Mouse (Mus musculus) mouse embryonic stem cell (cell line): Measurements from ENCODE around the gene Lurap1.

ENCODE experiments used
- in situ Hi-C, 2 experiments: fragments of 300-500 bp; cut with MboI; formaldehyde crosslinking; loops; 1 replicate in 1 of 2; 3 replicates in 1 of 2; pipeline ENCODE4 v1.14.3; 2019 to 2020; ENCODE audit warnings: low sequenced_read_pairs in 2 of 2, low pct_unique_long_range_greater_than_20kb in 1 of 2, mixed read lengths in 1 of 2; ENCODE audit not compliant: unreplicated experiment in 1 of 2

Gene Lurap1

DNA sequence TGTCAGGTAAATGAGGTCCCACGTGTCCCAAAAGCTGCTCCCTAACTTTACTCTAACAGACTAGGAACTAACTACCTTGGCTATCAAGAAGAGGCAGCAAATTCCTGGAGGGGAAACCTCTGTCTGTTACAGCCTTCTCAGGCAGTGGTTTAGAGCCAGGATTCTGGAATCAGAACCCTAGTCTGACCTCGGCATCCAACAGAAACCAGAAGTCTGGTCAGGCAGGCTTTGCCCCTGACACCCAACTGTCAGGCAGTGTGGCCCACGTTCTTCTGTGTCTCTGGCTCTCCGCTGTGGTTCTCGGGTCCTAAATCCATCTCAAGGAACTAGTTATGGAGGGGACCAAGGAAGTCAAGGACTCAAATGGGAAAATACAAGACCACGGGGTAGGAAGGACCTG is at the start of gene Lurap1:
Gene Lurap1, minus strand, starts transcription at position 101 of the 400 bp plus-strand sequence.
- in situ Hi-C loops: no loop called here

DNA sequence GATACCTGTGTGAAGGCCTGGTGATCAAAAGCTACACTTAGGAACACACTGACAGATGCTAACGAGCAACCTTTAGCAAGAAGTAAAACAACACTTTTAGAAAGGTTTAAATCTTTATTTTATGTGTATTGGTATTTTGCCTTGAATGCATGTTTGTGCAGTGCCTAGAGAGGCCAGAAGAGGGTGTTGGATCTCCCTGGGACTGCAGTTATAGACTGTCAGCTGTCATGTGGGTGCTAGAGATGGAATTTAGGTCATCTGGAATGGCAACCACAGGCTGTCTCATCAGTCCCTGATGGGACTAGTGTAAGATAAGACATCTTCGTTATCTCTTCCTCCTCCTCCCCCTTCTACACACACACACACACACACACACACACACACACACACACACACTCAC is 47.3 kb upstream of the Lurap1 start:
- in situ Hi-C loops: no loop called here

- in situ Hi-C loops: no loop called here
These were observed 42.6 kb upstream of the Lurap1 start for GRCm38 (mm10) chr4:116193583-116194383.

DNA sequence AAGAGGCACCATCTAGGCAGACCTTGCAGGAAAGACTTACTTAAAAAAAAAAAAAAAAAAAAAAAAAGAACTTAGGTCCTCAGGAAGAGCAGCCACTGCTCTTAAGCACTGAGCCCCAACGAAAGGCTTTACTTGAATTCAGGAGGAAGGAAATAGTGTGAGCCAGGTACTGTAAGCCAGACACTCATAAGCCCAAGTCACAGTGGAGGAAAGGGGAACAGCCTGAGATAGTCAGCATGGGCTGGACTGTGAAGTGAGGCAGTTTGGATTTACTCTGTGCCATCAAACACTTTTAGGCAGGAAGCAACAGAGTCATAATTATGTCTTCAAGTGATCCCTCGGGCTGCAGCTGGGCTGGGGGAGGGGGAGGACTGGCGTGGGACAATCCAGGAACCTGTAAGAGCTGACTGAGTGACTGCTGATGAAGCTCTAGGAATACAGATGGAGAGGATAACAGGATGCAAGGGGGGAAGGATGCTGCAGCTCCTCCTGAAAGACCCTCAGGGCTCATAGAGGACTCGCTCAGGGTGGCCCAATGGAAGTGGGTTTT is 41.2 kb upstream of the Lurap1 start:
- in situ Hi-C loops: no loop called here

GRCm38 (mm10) chr4:116185083-116185482 is 33.9 kb upstream of the Lurap1 start:
- in situ Hi-C loops: no loop called here

- in situ Hi-C loops: no loop called here
These were observed 31.6 kb upstream of the Lurap1 start for GRCm38 (mm10) chr4:116182745-116183144.

DNA sequence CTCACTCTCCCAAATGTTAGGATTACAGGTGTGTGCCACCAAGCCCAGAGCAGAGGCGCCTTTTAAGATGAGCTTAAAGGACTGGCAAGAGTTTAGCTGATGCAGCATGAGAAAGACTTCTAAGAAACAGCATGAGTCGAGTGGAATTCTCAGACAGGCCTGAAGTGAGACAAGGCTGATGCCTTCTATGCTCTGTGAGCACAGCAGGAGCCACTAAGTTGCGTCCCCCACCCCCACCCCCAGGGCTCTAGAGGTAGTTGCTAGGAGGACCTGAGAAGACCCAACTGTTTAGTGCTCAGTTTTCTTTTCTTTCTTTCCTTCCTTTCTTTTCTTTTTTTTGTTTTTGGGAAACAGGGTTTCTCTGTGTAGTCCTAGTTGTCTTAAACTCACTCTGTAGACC is 30.9 kb upstream of the Lurap1 start:
- in situ Hi-C loops: no loop called here

DNA sequence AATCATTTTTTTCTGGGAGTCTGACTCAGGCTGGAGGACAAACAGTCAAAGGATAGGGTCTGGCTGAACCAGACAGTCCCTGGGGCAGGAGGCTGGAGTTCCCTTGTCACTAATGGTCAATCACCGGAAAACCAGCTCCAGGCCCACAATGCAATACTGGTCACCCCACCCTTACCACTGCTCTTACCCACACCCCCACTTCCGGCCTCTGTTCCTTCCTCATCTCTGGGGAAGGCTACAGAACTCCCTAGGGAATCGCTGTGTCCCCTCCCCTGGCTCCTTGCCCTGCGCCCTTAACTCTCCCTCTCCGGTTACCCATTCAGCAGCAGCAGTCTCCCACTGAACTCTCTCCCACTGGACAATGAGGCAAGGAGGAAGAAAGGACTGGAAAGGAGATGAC is 26.0 kb upstream of the Lurap1 start:
- in situ Hi-C loops: no loop called here

DNA sequence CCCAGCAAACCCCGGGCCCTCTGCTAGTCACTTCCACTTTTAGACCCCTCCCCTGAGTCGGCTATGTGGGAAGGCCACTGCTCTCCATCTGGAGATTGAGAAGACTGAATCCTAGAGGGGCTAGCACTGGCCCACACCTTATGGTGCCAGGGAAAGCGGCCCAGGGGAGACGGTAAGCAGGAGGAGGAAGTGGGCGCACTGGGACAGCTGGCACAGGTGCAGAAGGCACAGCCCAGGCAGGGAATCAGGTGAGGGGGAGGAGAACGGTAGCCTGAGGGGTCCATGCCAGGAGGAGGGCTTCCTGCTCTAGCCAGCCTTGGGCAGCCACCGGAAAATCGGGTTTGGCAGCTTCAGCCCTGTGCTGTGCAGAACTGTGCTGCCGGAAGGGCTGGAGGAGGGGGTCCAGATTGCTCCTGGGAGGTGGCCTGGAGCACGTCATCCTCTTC is 25.4 kb upstream of the Lurap1 start:
- in situ Hi-C loops: no loop called here

DNA sequence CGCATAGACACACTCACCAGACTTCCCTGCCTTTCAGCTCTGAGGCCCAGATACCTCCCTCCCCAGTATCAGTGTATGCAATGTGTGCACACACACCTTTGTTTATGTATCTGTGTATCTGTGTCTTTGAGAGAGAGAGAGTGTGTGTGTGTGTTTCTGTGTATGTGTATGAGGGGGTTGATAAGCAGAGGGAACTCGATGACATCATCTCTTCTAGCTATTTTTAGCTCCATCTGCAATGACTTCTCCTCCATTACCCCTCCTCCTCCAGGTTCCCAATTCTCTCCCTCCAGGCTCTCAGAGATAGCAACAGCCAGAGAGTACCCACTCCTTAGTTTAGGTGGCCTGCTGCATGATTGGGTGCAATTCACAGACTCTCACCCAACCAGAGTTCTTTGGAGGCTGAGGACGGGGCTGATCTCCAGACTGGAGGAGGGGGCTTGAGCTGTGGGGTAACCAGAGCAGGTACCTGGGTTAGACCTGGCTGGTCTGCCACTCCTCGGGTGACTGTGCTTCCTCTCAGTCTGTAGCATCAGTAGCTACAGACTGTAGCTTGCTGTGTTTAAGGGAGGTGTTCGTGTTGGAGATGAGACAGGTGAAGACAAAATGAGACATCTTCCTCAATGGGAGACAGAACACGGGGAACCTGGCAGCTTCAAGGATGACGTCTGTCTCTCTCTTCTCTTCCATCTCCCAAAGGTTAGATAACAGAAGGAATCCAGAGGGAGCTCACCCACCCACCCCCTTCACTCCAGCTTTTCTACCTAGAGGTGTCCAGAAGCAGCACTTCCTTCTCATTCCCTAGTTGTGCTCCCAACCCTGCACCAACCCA is 24.8 kb upstream of the Lurap1 start:
- in situ Hi-C loops: no loop called here

DNA sequence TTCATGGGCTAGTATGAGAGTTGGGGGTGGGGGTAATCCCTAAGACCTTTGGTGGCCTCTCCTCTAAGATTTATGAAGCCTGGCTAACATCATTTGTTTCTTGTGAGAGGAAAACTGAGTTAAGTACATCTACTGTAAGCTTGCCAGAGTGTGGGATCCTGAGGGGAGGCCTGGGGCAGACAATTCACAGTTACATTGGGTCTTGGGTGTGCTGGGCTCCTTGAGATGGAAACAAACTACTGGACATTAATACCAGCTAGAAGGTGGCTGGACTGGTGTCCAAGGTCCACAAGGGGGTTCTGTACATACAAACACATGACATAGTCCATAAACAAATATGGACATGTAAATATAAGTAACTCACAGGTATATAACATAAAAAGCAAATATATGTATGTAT is 24.0 kb upstream of the Lurap1 start:
- in situ Hi-C loops: no loop called here

DNA sequence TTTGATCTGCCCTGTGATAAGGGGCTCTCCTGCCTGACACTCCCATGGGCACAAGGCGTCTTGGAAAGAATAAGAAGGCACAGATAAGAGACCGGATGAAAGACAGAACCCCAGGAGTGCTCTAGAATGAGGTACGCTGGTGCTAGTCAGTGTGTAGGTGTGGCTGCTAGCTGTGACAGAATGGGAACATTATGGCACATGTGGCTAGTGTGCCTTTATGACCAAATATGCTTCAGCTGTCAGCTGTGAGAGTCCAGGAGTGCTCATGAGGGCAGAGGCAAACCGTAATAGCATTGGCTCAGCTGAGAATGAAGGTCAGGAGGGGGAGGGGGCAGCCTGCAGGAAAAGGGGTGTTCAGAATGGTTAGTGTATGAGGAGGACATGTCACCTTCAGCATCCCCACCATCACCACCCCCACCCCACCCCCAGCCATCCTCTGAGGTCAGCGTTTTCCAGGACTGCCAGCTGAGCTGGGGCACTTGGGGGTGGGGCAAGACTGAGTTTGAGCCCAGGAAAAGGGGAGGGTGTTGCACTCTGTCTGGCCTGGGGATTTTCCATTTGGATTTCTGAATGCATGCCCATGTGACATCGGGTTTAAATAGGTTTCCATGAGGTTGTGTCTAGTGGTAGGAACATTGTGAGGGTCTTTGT is 23.5 kb upstream of the Lurap1 start:
- in situ Hi-C loops: no loop called here

DNA sequence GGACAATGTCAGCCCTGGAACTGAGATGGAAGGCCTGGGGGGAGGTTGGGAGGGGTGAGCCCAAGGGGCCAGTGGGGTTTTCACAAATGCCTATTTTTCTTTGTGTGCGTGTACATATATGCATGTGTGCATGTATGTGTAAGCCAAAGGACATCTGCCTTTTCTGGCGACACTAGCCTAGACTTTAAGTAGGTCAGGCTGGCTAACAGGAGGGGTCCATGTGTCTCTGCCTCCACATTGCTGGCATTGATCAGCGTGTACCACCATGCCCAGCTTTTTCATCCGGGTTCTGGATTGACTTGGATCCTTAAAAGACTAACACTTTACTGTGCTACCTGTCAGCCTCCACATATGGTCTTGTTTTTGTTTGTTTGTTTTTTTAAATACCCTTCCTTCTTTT is 22.6 kb upstream of the Lurap1 start:
- in situ Hi-C loops: no loop called here

DNA sequence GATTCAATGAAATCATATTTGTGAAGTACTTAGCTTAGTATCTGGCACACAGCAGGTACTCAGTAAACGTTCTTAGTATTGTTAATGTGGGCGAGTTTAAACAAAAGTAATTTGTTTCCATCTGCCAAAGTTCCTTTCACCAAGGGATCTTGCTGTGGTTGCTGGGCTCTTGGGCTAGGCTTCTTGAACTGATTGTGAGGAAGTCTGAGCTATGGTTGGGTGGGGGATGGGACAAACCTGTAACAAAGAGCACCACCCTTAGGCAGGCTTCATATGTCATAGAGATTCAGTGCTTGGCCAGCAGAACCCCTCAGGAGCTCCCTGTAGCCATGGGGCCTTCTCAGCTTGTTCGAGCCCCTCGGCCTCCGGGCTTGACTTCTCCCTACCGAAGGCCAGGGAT is 21.9 kb upstream of the Lurap1 start, which contains the start of the genes 1700042G07Rik and Gm49337:
Gene 1700042G07Rik, plus strand, starts transcription at position 301 of the 400 bp plus-strand sequence.
Gene Gm49337, plus strand, starts transcription at position 313 of the 400 bp plus-strand sequence.
- in situ Hi-C loops: no loop called here

- in situ Hi-C loops: no loop called here
These were observed 18.2 kb upstream of the Lurap1 start for GRCm38 (mm10) chr4:116169353-116169672.

- in situ Hi-C loops: no loop called here
These were observed 17.6 kb upstream of the Lurap1 start for GRCm38 (mm10) chr4:116168617-116169352.

DNA sequence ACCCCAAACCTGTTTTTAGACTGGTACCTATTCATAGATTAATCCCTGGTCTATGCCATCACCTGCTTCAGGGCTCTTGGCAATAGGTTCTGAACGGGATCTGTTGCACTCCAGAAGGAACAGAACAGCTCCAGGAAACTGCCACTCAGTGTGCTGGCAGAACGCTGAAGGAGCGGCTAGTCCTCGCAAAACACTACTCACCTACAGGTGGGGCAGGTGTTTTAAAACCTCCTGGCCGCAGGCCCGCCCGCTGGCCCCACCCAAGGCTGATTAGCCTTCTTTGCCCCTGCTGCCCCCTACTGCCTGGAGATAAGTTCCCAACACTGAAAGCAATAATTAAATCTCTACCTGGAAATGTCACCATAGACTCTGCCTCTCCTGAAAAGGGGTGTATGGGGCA is 16.3 kb upstream of the Lurap1 start, which contains the start of gene Tspan1:
Gene Tspan1, minus strand, starts transcription at position 198 of the 400 bp plus-strand sequence.
- in situ Hi-C loops: no loop called here

DNA sequence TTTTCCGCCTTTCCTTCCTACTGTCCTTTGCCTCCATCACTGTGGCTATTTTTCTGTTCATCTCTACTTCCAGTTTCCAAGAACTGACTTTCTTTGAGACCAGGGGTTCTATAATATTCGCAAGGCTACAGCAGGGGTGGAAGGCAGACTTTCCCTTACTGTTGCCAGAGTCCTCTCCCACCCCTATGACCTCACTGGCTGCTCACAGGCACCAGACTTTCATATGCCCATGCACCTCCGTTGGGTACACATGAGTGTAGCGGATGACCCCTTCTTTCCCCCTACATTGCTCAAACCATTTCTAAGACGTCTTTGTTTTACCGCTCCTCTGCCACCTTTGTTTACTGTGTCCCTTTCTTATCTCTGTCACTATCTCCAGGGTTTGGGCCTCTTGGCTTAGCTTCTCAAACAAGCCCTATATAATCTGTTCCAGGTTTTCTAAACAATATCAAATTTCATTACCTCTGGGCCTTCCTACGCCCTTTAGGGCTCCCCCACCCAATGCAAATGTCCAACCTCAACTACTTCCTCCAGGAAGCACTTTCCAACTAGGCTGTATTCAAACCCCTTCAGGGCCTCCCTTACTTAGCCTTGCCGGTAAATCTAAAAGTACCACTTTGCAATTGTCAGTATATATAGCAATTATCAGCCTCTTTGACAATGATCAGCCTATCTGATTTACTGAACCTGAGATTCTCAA is 14.7 kb upstream of the Lurap1 start:
- in situ Hi-C loops: no loop called here
